Mouse (Mus musculus) frontal cortex, postnatal 25 days (tissue): ENCODE measurements around the gene Gm43517.

Experiments used
- DNase-seq, 2 experiments: peaks; one replicate each; pipeline ENCODE4 v3.0.0; 2022; ENCODE audit warnings: low spot score in 2 of 2

Gene Gm43517

GRCm38 (mm10) chr12:49401796-49402130, 16.8 kb downstream of the Gm43517 start:
- no peak for DNase-seq

DNA sequence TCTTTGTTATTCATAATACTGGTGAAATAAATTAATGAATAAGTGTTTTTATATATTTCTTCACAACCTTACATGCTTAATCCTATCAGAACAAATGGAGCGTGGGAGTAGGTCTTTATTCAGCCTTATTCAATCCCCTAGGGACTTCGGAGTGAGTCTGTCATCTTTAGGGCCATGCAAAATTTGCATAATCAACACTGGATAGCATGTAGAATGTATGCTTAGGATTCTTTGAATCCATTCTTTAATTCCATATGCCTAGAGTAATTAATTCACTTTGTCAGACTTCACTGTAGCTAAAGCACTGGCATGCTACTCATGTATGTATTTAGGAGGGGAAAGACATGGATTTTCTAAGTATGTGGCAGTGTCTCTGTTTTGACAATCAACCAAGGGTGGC, 24.9 kb downstream of the Gm43517 start:
- DNase-seq, result no peak

DNA sequence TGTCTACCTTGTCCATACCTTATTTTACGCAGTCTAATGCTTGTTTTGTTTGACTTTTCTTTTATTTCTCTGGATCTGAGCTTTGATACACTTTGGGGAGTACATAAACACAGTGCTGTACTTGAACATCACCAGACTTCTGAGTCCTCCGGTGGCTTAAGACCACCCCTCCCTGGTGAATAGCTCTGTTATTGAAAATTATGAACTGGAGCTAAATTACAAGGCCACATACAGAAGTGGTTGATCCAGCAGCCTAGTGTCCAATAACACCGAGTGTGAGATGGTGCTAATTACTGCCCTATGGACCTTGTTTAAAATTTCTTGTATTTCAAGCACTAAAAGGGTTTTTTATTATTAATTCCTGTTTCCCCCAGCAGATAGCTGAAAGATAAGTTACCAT, 33.0 kb downstream of the Gm43517 start:
- DNase-seq, result no peak
